Mouse (Mus musculus): ENCODE results near the gene Zbtb4.

DNA sequence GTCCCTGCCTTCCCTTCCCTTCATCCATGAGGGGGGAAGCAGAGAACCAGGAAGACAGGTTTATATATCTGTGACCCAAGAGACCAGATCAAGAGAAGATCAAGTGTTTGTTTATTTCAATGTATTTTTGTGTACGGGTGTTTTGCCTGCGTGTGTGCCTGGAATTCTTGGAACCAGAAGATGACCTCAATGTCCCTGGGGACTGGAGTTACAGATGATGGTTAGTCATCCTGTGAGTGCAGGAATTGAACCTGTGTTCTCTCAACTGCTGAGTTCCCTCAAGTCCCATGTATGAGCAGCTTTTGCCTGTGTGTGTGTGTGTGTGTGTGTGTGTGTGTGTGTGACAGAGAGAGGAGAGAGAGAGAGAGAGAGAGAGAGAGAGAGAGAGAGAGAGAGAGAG, 41.9 kb downstream of the Zbtb4 start:
- no peak for TF ChIP-seq CEBPB (IDR thresholded peaks at IDR 0.05; ENCODE audit: low read depth)
- no peak for TF ChIP-seq CTCF (IDR thresholded peaks at IDR 0.05; ENCODE audit: control insufficient read depth, insufficient read depth, insufficient read length)
- no peak for TF ChIP-seq MAX (IDR thresholded peaks at IDR 0.05)
- no peak for TF ChIP-seq USF1 (IDR thresholded peaks at IDR 0.05; ENCODE audit: low read depth)
